Mouse (Mus musculus) testis, adult 2 months (tissue): ENCODE results near the gene Mical2.

Experiments used
- CTCF ChIP-seq: fragments of 200-500 bp; IDR thresholded peaks from 2 replicates; pipeline ENCODE4 v1.5.1; 2012; ENCODE audit warnings: low read depth, mild to moderate bottlenecking, inconsistent platforms, low read length, moderate library complexity; ENCODE audit not compliant: control insufficient read depth, insufficient read depth, insufficient replicate concordance
- POLR2A ChIP-seq: fragments of 200-500 bp; IDR thresholded peaks from 2 replicates; pipeline ENCODE4 v1.6.1; 2012; ENCODE audit warnings: low read depth, mild to moderate bottlenecking, inconsistent platforms, low read length, moderate library complexity; ENCODE audit not compliant: control insufficient read depth

DNA sequence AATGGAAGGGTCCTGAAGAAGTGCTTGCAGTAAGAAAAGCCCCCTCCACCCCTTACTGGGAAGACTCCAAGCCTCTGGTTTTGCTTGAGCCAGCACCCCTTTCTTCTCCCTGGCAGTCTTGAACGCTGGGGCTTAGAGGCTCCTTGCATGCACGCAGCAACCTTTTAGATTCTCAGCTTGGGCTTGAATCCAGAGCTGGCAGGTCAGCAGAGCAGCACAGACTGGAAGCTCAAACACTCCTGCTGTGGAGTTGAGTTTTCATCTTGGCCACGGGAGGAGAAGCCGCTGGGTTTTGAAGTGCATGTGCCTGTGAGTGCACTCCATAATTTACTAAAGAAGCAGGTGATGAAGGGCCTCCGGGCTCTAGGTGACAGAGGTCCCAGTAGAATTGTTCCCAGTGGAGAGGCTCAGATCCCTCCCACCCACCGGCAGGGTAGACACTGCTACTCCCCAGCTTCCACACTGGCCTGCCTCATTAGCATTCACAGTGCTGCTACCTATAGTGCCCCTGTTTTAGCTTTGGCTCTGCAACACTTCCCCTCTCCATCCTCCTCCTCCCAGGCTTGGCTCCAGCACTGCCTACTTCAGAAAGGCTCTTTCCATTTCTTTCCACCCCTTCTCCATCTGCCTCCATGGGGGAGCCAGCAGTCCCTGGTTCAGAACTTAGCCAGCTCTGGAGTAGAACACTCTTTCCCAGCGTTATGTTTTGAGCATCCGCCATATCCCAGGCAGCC, 15.7 kb downstream of the Mical2 start:
- TF ChIP-seq CTCF (no peak), POLR2A (no peak)
